In the genomic region with DNA sequence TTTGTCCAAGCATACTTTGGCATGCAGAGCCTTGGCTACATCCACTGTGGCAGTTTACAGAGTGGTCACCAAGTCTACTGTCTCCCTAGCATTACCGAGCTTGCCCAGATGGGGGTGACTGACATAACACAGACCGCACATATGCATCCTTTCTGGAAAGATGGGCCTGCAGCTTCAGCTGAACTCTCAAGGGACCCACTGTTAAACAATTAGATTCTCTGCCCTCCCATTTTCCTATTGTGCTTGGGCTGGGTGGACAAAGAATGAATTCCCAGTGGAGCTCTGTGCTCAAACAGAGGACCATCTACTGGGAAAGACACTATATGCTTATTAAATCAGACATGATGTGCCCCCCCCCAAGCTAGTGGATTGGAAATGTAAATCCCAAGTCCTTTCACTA, we compare ENCODE assay signal across 19 mouse cellular contexts. TPM values are rescaled to one million over a fixed set of nuclear protein-coding genes. Genes with fewer than 3 reads are reported as not detected.
DNase-seq lines count a peak whose midpoint lies in the region; ATAC-seq and TF ChIP-seq lines count a peak whose summit lies in the region.
"Had no signal": no experiment of that assay in that cellular context is flagged by ENCODE, and none has a peak within 500 bp of the region (broad histone marks: within the 10 kb centered on the region; RNA-seq: fewer than 3 reads in every experiment).

No protein-coding gene starts in this region.

- no peaks in the 10 kb centered on the region for H3K27me3 ChIP-seq in midbrain, embryonic 11.5 days (ENCODE audit: control insufficient read depth, insufficient read depth, low read length)
- no peaks in the 10 kb centered on the region for H3K27me3 ChIP-seq in midbrain, embryonic 10.5 days (ENCODE audit: low read depth, poor library complexity, severe bottlenecking)
- H3K27me3 ChIP-seq in hindbrain, postnatal 0 days (ENCODE audit: insufficient read depth, low read length), result no peaks in the 10 kb centered on the region
- H3K27me3 ChIP-seq: hindbrain, embryonic 15.5 days; Patski had no signal

- H3K4me2 ChIP-seq in midbrain, embryonic 11.5 days, result no peak overlapping the region
- no peak overlapping the region for H3K4me2 ChIP-seq in hindbrain, postnatal 0 days (ENCODE audit: low read depth, low read length)
- H3K4me2 ChIP-seq: hindbrain, embryonic 15.5 days had no signal

- intact Hi-C loops in gastrocnemius, adult 2 months (cut with DNase I), result no loop called here

- H3K4me3 ChIP-seq in midbrain, embryonic 11.5 days (ENCODE audit: low read depth, low read length), result no peak overlapping the region
- no peak overlapping the region for H3K4me3 ChIP-seq in midbrain, embryonic 10.5 days
- H3K4me3 ChIP-seq in hindbrain, postnatal 0 days (ENCODE audit: low read length), result no peak overlapping the region
- H3K4me3 ChIP-seq in gastrocnemius, adult 2 months, result no peak overlapping the region
- H3K4me3 ChIP-seq: erythroblast, embryonic 14.5 days; hindbrain, embryonic 15.5 days had no signal

- H3K36me3 ChIP-seq in midbrain, embryonic 11.5 days (ENCODE audit: control insufficient read depth, insufficient read depth, low read length), result no peaks in the 10 kb centered on the region
- H3K36me3 ChIP-seq in midbrain, embryonic 10.5 days, result no peaks in the 10 kb centered on the region
- no peaks in the 10 kb centered on the region for H3K36me3 ChIP-seq in hindbrain, postnatal 0 days (ENCODE audit: insufficient read depth, low read length)
- H3K36me3 ChIP-seq: hindbrain, embryonic 15.5 days had no signal

- 74% methylated on average over 2 of the region's 2 CpGs for WGBS in midbrain, embryonic 11.5 days
- 80% methylated on average over 2 of the region's 2 CpGs for WGBS in midbrain, embryonic 10.5 days
- 26% methylated on average over 2 of the region's 2 CpGs for WGBS in hindbrain, postnatal 0 days

- no peak overlapping the region for H3K27ac ChIP-seq in midbrain, embryonic 11.5 days (ENCODE audit: low read depth, low read length)
- no peak overlapping the region for H3K27ac ChIP-seq in midbrain, embryonic 10.5 days (replicated peaks)
- no peak overlapping the region for H3K27ac ChIP-seq in hindbrain, postnatal 0 days
- H3K27ac ChIP-seq in gastrocnemius, adult 2 months, result no peak overlapping the region
- H3K27ac ChIP-seq: hindbrain, embryonic 15.5 days; stomach, postnatal 0 days had no signal

- H3K9me3 ChIP-seq in midbrain, embryonic 11.5 days (ENCODE audit: control insufficient read depth, low read length), result no peaks in the 10 kb centered on the region
- H3K9me3 ChIP-seq in midbrain, embryonic 10.5 days (replicated peaks), result no peaks in the 10 kb centered on the region
- no peaks in the 10 kb centered on the region for H3K9me3 ChIP-seq in hindbrain, postnatal 0 days (ENCODE audit: low read length)
- H3K9me3 ChIP-seq: hindbrain, embryonic 15.5 days had no signal

- ATAC-seq in frontal cortex, adult (ENCODE audit: low TSS enrichment), result peak; percentile 52; the same call in 1 of the 2 replicates
- ATAC-seq in midbrain, embryonic 11.5 days (ENCODE audit: low FRiP score), result no peak
- ATAC-seq in hindbrain, postnatal 0 days, result no peak
- ATAC-seq: forebrain, embryonic 14.5 days; Patski had no signal

- no peak overlapping the region for H3K9ac ChIP-seq in midbrain, embryonic 11.5 days (ENCODE audit: low read length)
- H3K9ac ChIP-seq in hindbrain, postnatal 0 days (replicated peaks; ENCODE audit: low read length), result no peak overlapping the region
- H3K9ac ChIP-seq: hindbrain, embryonic 15.5 days had no signal

- no peak for DNase-seq in frontal cortex, postnatal 10 days (ENCODE audit: low spot score in 2 of 2)
- peak; percentile 81 for DNase-seq in midbrain, embryonic 11.5 days (ENCODE audit: low spot score, missing footprints)
- no peak for DNase-seq in midbrain, embryonic 10.5 days (ENCODE audit: low spot score)
- peak; percentile 36 for DNase-seq in CD4-positive helper T cell, adult 2 months (ENCODE audit: low read depth, low spot score)
- peak; percentile 24 for DNase-seq in hindbrain, postnatal 0 days (ENCODE audit: low spot score)
- no peak for DNase-seq in gastrocnemius, adult 2 months
- no peak for DNase-seq in right cerebral cortex, postnatal 25 days
- DNase-seq: adrenal gland, postnatal 36 days; cerebellum, adult 8-10 months; kidney, adult 8-10 months; kidney, postnatal 4 days; spleen, adult 18-20 months; thymus, postnatal 14 days had no signal

- H3K4me1 ChIP-seq in midbrain, embryonic 11.5 days (ENCODE audit: control insufficient read depth, insufficient read depth, low read length), result no peaks in the 10 kb centered on the region
- H3K4me1 ChIP-seq in midbrain, embryonic 10.5 days, result peaks cover 16% of the 10 kb centered on the region
- peaks cover 3% of the 10 kb centered on the region; the same call in 1 of the 2 replicates for H3K4me1 ChIP-seq in hindbrain, postnatal 0 days (ENCODE audit: insufficient read depth, low read length)
- H3K4me1 ChIP-seq: hindbrain, embryonic 15.5 days had no signal

- no peak for TF ChIP-seq CTCF in hindbrain, postnatal 0 days (IDR thresholded peaks at IDR 0.05; ENCODE audit: low read depth)
- no peak for TF ChIP-seq CTCF in gastrocnemius, adult 2 months (IDR thresholded peaks at IDR 0.05)

RNA-seq across cellular contexts. Expression of a gene that starts 9.1 kb away (rescaled TPM):
- 0.79 and 0.94 TPM in 2 replicates for polyA plus RNA-seq in midbrain, embryonic 11.5 days (2014; fragmentation: Nextera tagmentation; extraction: Ambion mirVana)
- 0.69 and 0.72 TPM in 2 replicates for polyA plus RNA-seq in midbrain, embryonic 10.5 days (2016; fragmentation: Nextera tagmentation; extraction: Ambion mirVana)
- 0.93 and 1.0 TPM in 2 replicates for total RNA-seq in hindbrain, postnatal 0 days (2014; rRNA removed)
- polyA plus RNA-seq in hindbrain, postnatal 0 days (2015; fragmentation: Nextera tagmentation; extraction: Ambion mirVana), result 0.67 and 1.4 TPM in 2 replicates
- 1 to 10 TPM in 1 of 2 experiments, under 1 TPM in 1; 0.71 to 1.1 TPM for total RNA-seq in gastrocnemius, adult 2 months (2021)
- polyA plus RNA-seq: Patski had no signal

RNA-seq across cellular contexts. Expression of a gene that starts 58.8 kb away (rescaled TPM):
- 30.2 and 30.8 TPM in 2 replicates for polyA plus RNA-seq in midbrain, embryonic 11.5 days (2014; fragmentation: Nextera tagmentation; extraction: Ambion mirVana)
- 30.7 and 32.5 TPM in 2 replicates for polyA plus RNA-seq in midbrain, embryonic 10.5 days (2016; fragmentation: Nextera tagmentation; extraction: Ambion mirVana)
- 0.61 and 1.6 TPM in 2 replicates for total RNA-seq in hindbrain, postnatal 0 days (2014; rRNA removed)
- polyA plus RNA-seq in hindbrain, postnatal 0 days (2015; fragmentation: Nextera tagmentation; extraction: Ambion mirVana), result 2.0 and 2.4 TPM in 2 replicates
- total RNA-seq in gastrocnemius, adult 2 months (2021), result under 1 TPM; 0.14 to 0.18 TPM

Comparison
In these comparisons a context has a peak if more than half of its experiments do, and no peak if none do; other contexts are left out.
1. DNase-seq: peak in midbrain, embryonic 11.5 days (single experiment), CD4-positive helper T cell, adult 2 months (single experiment) and hindbrain, postnatal 0 days (single experiment); none in frontal cortex, postnatal 10 days (0 of 2), midbrain, embryonic 10.5 days (single experiment), gastrocnemius, adult 2 months (single experiment) and right cerebral cortex, postnatal 25 days (single experiment).